Mouse (Mus musculus): ENCODE measurements around the gene Olfr729. TPM values are rescaled to one million over a fixed set of nuclear protein-coding genes. Genes with fewer than 3 reads are reported as not detected.

Olfr729 gene
- not detected in 2 replicates for polyA plus RNA-seq (2012; rRNA removed)

DNA sequence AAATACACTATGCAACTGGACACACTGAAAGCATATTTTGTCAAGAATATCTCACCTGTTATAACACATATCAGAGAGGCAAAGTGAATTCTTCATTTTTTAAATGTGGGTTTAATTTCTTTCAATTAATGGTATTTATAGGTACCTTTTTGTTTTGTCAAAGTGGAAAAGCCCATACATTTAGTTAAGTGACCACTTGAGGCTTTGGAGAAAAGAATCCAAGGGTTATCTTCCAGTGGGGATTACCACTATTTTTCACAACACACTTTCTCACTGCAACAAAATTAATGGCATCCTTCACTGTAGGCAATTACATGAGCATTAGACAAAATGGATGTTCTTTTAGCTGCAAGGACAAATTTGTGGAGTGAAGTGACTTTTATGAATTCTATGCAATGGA, at the start of gene Olfr729:
Gene Olfr729, minus strand, starts transcription at position 101 of the 400 bp plus-strand sequence.

DNA sequence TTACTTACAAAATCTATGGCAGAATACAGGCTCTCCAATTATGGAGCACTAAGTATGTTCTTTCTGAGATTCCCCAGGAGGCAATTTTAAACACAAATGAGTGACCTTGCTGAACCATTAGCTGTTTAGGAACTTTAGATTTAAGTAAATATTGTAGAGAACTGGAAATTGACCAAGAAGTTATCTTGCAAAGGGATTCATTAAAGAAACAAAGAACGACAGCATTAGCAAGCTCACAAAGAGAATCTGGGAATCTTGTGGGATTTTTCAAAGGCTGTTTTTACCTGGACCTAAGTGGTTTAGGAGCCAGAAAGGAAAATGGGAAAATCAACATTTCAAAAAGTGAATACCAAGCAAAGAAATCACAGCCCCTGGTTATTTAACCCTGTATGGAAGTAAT, 35.4 kb upstream of the Olfr729 start, which contains the start of gene Olfr730:
Gene Olfr730, minus strand, starts transcription at position 101 of the 400 bp plus-strand sequence.

DNA sequence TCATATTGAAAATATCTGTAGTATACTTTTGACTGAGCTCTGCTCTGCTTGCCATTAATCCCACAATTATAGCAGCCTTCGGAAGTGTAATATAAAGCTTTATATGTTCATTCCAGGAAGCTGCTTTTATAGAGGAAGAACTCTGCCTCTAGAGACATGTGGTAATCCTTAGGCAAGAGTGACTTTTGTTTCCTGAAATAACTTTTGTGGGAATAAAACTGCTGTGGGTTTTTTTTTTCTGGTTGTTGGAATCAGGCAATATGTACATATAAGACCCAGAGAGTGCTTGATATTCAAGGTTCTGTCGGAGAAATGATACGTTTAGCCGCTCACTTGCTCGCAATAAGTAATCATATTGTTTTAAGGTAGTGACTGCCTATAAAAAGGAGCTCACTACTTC, 10.1 kb downstream of the Olfr729 start, which contains the start of gene Olfr728:
Gene Olfr728, minus strand, starts transcription at position 101 of the 400 bp plus-strand sequence.

DNA sequence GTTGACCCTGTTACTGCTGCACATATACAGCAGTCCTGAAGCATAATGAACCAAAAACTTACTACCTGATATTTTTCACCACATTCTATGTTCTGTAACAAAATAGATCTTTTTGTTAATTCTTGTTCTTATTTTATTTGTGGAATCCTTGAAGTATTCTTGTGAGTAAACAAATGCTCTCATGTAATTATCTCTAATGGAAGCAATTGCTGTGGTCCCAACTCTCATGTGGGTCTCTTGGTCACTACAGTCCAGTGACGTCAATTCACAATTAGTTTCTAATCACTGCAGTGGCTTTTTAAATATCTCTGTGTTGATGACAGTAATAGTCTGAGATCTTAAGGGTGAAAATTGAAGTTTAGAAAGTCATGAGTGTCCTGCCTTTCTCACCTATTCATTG, 29.8 kb downstream of the Olfr729 start, which contains the start of gene Olfr727:
Gene Olfr727, plus strand, starts transcription at position 301 of the 400 bp plus-strand sequence.

Other genes with a start within 250 kb of the Olfr729 start
- gene Olfr723, start 221.1 kb downstream of the Olfr729 start, polyA plus RNA-seq (2012; rRNA removed): not detected in 2 replicates
- gene Olfr724, start 189.6 kb downstream of the Olfr729 start, polyA plus RNA-seq (2012; rRNA removed): not detected in 2 replicates
- not detected in 2 replicates for gene Olfr725, start 112.5 kb downstream of the Olfr729 start, polyA plus RNA-seq (2012; rRNA removed)
- gene Olfr726, start 62.0 kb downstream of the Olfr729 start, polyA plus RNA-seq (2012; rRNA removed): not detected in 2 replicates
- gene Olfr727, start 29.7 kb downstream of the Olfr729 start, polyA plus RNA-seq (2012; rRNA removed): not detected in 2 replicates
- gene Olfr728, start 10.2 kb downstream of the Olfr729 start, polyA plus RNA-seq (2012; rRNA removed): not detected in 2 replicates
- not detected in 2 replicates for gene Olfr730, start 35.3 kb upstream of the Olfr729 start, polyA plus RNA-seq (2012; rRNA removed)
- gene Olfr731, start 89.0 kb upstream of the Olfr729 start, polyA plus RNA-seq (2012; rRNA removed): not detected in 2 replicates
- gene Olfr732, start 131.3 kb upstream of the Olfr729 start, polyA plus RNA-seq (2012; rRNA removed): not detected in 2 replicates
- not detected in 2 replicates for gene Olfr733, start 148.6 kb upstream of the Olfr729 start, polyA plus RNA-seq (2012; rRNA removed)
- gene Olfr734, start 173.9 kb upstream of the Olfr729 start, polyA plus RNA-seq (2012; rRNA removed): not detected in 2 replicates
- not detected in 2 replicates for gene Olfr735, start 196.0 kb upstream of the Olfr729 start, polyA plus RNA-seq (2012; rRNA removed)
- gene Tlr11, start 205.0 kb upstream of the Olfr729 start, polyA plus RNA-seq (2012; rRNA removed): 0.02 TPM in 2 replicates
- gene Olfr736, start 228.3 kb upstream of the Olfr729 start, polyA plus RNA-seq (2012; rRNA removed): not detected in 2 replicates